Mouse (Mus musculus) embryonic facial prominence, embryonic 12.5 days (tissue): ENCODE results near the gene Gpatch2l. TPM values are rescaled to one million over a fixed set of nuclear protein-coding genes. Genes with fewer than 3 reads are reported as not detected.

Source experiments
- ATAC-seq: fragments of 200-750 bp; cut with Nextera tagmentation; 2 replicates; pipeline ENCODE4 v1.8.0; 2017; ENCODE audit not compliant: insufficient number of reproducible peaks, insufficient read depth, low FRiP score, low TSS enrichment
- H3K27ac ChIP-seq: fragments of 300-500 bp; sonication (generic); 2 replicates; pipeline ENCODE4 v1.5.1; 2016; ENCODE audit warnings: mild to moderate bottlenecking
- H3K27me3 ChIP-seq: fragments of 300-500 bp; sonication (generic); 2 replicates; pipeline ENCODE4 v1.6.1; 2016; ENCODE audit warnings: mild to moderate bottlenecking, moderate library complexity
- H3K36me3 ChIP-seq: fragments of 300-500 bp; sonication (generic); 2 replicates; pipeline ENCODE4 v1.6.1; 2016; ENCODE audit warnings: mild to moderate bottlenecking
- H3K4me1 ChIP-seq: fragments of 300-500 bp; sonication (generic); 2 replicates; pipeline ENCODE4 v1.6.1; 2016
- H3K4me2 ChIP-seq: fragments of 300-500 bp; sonication (generic); replicated peaks from 2 replicates; pipeline ENCODE4 v1.6.1; 2016; ENCODE audit warnings: mild to moderate bottlenecking, moderate library complexity
- H3K4me3 ChIP-seq: fragments of 300-500 bp; sonication (generic); 2 replicates; pipeline ENCODE4 v1.5.1; 2016; ENCODE audit warnings: mild to moderate bottlenecking
- H3K9ac ChIP-seq: fragments of 300-500 bp; sonication (generic); 2 replicates; pipeline ENCODE4 v1.6.1; 2016; ENCODE audit warnings: mild to moderate bottlenecking, moderate library complexity
- H3K9me3 ChIP-seq: fragments of 300-500 bp; sonication (generic); 2 replicates; pipeline ENCODE4 v1.6.1; 2016; ENCODE audit warnings: mild to moderate bottlenecking, moderate library complexity
- WGBS: fragments of 180-500 bp; shearing (Covaris S2); methylation state at CpG from one replicate; pipeline ENCODE4 v1.1.7; 2016; 5-methylcytosine and 5-hydroxymethylcytosine counted together
- polyA plus RNA-seq: library from polyadenylated mRNA; unstranded; fragments of >200 nt; fragmentation: Nextera tagmentation; extraction: Ambion mirVana; gene quantifications from 2 replicates; pipeline ENCODE4 v1.2.1, GENCODE M21; 2016

Gpatch2l gene
- polyA plus RNA-seq, 1 experiment from 2014 or later, result 22.0 TPM

DNA sequence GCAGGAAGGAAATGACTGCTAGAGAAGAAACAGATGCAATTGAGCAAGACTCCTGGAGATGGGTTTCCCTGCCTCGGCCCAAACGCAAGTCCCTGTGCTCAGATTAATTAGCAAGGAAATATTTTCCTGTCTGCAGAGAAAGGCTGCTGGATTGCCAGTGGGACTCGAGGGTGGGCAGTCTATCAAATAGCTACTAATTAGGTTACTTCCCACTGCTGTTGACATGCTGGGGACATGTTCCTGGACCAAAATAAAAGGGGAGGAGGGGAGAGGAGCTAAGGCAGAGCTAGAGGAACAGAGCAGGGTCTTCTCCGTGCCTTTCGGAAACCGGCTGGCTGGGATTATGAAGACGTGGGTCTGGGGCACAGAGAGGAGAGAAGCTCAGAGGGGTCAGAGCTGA, 95.2 kb downstream of the Gpatch2l start:
- no peak overlapping the region for H3K9ac ChIP-seq
- no peak overlapping the region for H3K4me3 ChIP-seq
- no peaks in the 10 kb centered on the region for H3K4me1 ChIP-seq
- ATAC-seq, result no peak
- H3K4me2 ChIP-seq, result no peak overlapping the region
- no peaks in the 10 kb centered on the region for H3K36me3 ChIP-seq
- no peaks in the 10 kb centered on the region for H3K27me3 ChIP-seq
- H3K9me3 ChIP-seq, result no peaks in the 10 kb centered on the region
- no peak overlapping the region for H3K27ac ChIP-seq
- WGBS, result 37% methylated on average over 7 of the region's 7 CpGs

Other genes with a start within 250 kb of the Gpatch2l start
- gene Tgfb3, start 162.8 kb upstream of the Gpatch2l start, polyA plus RNA-seq, result 42.9 and 43.9 TPM in 2 replicates
- gene Ift43, start 159.3 kb upstream of the Gpatch2l start, polyA plus RNA-seq, result 82.2 and 84.7 TPM in 2 replicates
- gene Esrrb, start 119.3 kb downstream of the Gpatch2l start, polyA plus RNA-seq, result 0.22 and 0.39 TPM in 2 replicates